Mouse (Mus musculus) skeletal muscle tissue, postnatal 0 days (tissue): ENCODE results near the gene C330021F23Rik. TPM values are rescaled to one million over a fixed set of nuclear protein-coding genes. Genes with fewer than 3 reads are reported as not detected.

Experiments
- polyA plus RNA-seq: library from polyadenylated mRNA; unstranded; fragments of >200 nt; fragmentation: Nextera tagmentation; extraction: Ambion mirVana; gene quantifications from 2 replicates; pipeline ENCODE4 v1.2.1, GENCODE M21; 2015

C330021F23Rik gene
- polyA plus RNA-seq, result 0.12 and 0.23 TPM in 2 replicates

DNA sequence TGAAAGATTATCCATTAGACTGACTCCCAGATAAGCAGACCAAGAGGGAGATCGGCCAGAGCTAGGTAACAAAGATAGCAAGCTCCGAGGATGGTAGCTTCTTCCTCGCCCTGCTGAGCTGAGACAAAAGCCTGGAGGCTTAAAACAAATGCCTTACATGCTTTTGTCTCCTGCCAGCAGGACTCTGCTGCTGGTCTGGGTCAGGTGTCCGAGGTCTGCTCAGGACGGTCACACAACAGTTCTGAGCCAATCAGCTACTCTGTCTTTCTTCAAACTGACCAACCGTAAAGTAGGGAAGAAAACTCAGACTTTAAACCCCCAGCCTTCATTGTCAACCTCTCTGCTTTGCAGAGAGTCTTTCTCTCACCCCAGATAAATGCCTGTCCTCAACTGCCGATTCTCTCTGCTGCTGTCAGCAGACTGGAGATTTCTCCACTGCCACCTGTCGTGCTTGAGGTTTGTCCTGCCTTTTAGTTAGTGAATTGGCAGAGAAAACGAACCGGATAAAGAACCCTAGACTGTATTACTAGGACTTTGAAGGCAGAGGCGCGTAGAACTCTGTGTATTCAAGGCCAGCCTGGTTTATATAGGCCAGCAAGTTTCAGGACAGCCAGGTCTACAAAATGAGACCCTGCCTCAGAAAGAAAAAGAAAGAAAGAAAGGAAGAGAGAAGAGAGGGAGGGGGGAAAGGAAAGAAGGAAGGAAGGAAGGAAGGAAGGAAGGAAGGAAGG, at the start of gene C330021F23Rik:
TSS of gene C330021F23Rik (plus strand) at position 350 of the 731 bp plus-strand sequence.

DNA sequence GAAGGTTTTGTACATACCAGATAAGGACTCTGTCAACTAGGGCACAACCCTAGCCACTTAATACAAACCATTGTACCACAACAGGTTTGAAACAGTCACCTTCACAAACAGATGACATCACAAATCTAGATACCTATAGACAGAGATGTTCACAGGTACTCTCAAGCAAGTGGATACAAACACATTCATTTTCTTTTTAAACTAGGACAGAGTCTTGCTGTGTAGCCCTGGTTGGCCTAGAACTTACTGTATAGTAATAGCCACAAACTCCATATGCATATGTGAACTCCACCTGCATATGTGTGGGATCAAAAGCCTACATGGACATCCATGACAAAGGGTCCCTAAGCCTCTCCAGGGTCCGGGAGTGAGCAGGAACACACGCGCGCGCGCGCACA, 19.2 kb downstream of the C330021F23Rik start, which contains the start of gene Camsap3:
TSS of gene Camsap3 (plus strand) at position 301 of the 398 bp plus-strand sequence.

DNA sequence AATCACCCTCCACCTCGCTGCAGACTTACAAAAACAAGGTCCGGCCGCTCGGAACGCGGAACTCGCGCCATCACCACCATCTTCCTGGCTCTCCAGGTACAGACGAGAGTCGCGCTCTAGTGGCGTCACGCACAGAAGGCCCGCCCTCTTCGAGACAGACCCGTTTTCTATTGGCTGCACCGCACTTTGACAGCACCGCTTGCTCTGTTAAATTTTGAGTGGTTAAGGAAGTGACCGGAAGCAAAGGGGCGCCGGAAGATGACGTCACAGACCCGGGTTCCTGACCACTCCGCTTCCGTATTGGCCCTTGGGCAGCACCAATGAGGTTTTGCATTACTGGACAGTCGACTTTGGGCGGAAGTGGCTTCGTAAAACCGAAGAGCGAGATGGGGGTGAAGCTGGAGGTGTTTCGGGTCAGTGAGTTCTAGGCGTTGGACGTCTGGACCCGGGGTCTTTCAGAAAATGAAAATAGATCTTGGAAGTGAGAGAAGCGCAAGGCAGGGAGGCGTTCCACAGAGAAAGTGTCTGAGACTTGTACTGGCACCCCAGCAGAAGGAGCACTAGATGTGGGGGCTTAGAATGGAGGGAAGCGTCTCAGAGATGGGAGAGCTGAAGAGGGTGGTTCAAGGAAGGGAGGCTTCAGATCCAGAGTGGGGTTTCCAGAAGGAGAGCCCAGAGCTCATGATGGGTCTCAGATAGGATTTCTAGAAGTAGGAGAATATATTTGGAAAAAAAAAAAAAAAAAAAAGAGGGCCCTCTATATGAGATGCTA, 53.6 kb downstream of the C330021F23Rik start, which contains the start of the genes Xab2 and Pet100:
TSS of gene Xab2 (minus strand) at position 118 of the 772 bp plus-strand sequence.
TSS of gene Pet100 (plus strand) at position 350 of the 772 bp plus-strand sequence.

DNA sequence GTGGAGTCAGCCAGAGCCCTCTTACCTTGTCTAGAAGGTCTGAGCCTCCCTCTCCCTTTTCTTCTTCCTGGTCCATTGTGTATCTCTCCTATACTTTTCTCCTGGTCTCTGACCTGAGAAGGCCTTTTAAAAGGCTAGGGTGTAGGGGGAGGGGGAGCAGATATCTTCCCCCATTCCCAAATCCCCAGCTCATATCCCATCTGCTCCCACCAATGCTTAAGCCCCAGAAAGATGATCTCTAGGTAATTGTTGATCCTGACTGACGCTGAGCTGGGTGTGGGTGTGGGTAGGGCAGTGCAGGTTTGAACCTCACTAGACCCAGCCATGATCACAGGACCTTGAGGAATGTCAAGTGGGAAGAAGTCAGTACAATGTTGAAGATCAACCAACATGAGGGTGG, 57.7 kb downstream of the C330021F23Rik start, which contains the start of gene Pcp2:
TSS of gene Pcp2 (minus strand) at position 101 of the 400 bp plus-strand sequence.

DNA sequence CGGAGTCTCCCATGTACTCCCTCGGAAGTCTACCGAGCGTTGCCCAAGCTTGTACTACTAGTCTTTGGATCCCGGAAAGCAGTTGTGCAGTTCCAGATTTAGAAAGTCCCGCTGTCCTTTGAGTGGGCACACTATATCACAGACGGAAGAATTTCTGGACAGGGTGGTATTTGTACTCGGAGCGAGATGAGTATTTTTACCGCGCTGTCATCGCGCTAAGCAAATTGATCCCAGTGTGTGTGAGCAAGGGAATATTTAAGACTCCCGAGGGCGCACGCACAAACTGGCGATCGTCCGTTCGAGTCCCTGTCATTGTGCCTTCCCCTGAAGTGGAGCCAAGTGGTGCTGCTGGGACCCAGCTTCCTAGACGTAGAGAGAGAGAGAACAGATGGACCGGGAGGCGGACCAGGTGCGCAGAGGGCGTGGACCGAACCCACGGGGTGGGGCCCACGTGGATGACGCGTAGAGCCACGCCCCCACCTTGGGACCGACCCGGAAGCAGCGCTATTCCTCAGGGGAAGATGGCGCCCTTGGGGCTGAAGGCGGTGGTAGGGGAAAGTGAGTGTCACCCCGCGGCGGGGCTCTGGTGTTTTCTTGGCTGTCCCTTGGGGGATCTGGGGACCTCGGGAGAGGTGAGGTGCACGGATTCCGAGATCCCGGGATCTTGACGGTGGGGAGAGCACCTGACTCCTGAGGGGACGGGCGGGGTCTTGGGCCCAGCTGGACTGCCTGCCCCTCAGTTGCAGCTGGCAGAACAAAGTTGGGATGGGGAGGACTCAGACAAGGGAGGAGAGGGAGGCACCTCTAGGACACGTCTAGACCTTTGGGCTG, 63.1 kb downstream of the C330021F23Rik start, which contains the start of gene Stxbp2:
TSS of gene Stxbp2 (plus strand) at position 309 of the 831 bp plus-strand sequence.

Other genes with a start within 250 kb of the C330021F23Rik start
- gene A430078G23Rik, start 214.6 kb upstream of the C330021F23Rik start, polyA plus RNA-seq, result not detected in 2 replicates
- gene Arhgef18, start 175.0 kb upstream of the C330021F23Rik start, polyA plus RNA-seq, result 2.6 and 3.1 TPM in 2 replicates
- gene Pex11g, start 100.3 kb upstream of the C330021F23Rik start, polyA plus RNA-seq, result 4.9 and 7.0 TPM in 2 replicates
- gene Tex45, start 97.1 kb upstream of the C330021F23Rik start, polyA plus RNA-seq, result not detected in 2 replicates
- 23.2 and 25.1 TPM in 2 replicates for gene Zfp358, start 74.9 kb upstream of the C330021F23Rik start, polyA plus RNA-seq
- 26.1 and 28.2 TPM in 2 replicates for gene Mcoln1, start 67.5 kb upstream of the C330021F23Rik start, polyA plus RNA-seq
- gene Pnpla6, start 52.6 kb upstream of the C330021F23Rik start, polyA plus RNA-seq, result 8.8 and 9.3 TPM in 2 replicates
- 0.67 and 1.3 TPM in 2 replicates for gene Camsap3, start 19.3 kb downstream of the C330021F23Rik start, polyA plus RNA-seq
- 19.5 and 21.0 TPM in 2 replicates for gene Xab2, start 53.3 kb downstream of the C330021F23Rik start, polyA plus RNA-seq
- 76.1 and 83.2 TPM in 2 replicates for gene Pet100, start 53.6 kb downstream of the C330021F23Rik start, polyA plus RNA-seq
- not detected in 2 replicates for gene Pcp2, start 57.6 kb downstream of the C330021F23Rik start, polyA plus RNA-seq
- 5.0 and 16.5 TPM in 2 replicates for gene Stxbp2, start 63.0 kb downstream of the C330021F23Rik start, polyA plus RNA-seq
- gene Retn, start 87.8 kb downstream of the C330021F23Rik start, polyA plus RNA-seq, result 15.0 and 330 TPM in 2 replicates
- 0.26 and 0.34 TPM in 2 replicates for gene Mcemp1, start 97.8 kb downstream of the C330021F23Rik start, polyA plus RNA-seq
- gene Fcor, start 104.4 kb downstream of the C330021F23Rik start, polyA plus RNA-seq, result 5.8 and 29.9 TPM in 2 replicates
- 26.8 and 27.3 TPM in 2 replicates for gene Trappc5, start 108.3 kb downstream of the C330021F23Rik start, polyA plus RNA-seq
- 0.10 and 0.13 TPM in 2 replicates for gene Fcer2a, start 126.2 kb downstream of the C330021F23Rik start, polyA plus RNA-seq
- 0.27 TPM in 1 of 2 replicates, not detected in the other for gene Clec4g, start 152.7 kb downstream of the C330021F23Rik start, polyA plus RNA-seq
- gene Cd209a, start 181.0 kb downstream of the C330021F23Rik start, polyA plus RNA-seq, result 0.09 and 0.46 TPM in 2 replicates